Mouse (Mus musculus): ENCODE data around the gene 9930111J21Rik2. TPM values are rescaled to one million over a fixed set of nuclear protein-coding genes. Genes with fewer than 3 reads are reported as not detected.
"Not testable (repeated sequence)": the region's sequence is repeated elsewhere in the genome, so short reads cannot be mapped to it uniquely, and the experiment has no call there.

9930111J21Rik2 gene
- total RNA-seq, 2 experiments from 2014 or later = 1.6 to 1.7 TPM

GRCm38 (mm10) chr11:48979251-48979650 lies 71.8 kb downstream of the 9930111J21Rik2 start, which contains the start of gene 9930111J21Rik1:
Gene 9930111J21Rik1, minus strand, starts transcription at chr11:48979398.
- DNase-seq; intact Hi-C loops (cut with DNase I): not testable (repeated sequence)

- intact Hi-C loops (cut with DNase I); DNase-seq: not testable (repeated sequence)
These were observed 72.7 kb downstream of the 9930111J21Rik2 start, which contains the start of gene Olfr56 for GRCm38 (mm10) chr11:48978240-48978939. Gene Olfr56, plus strand, starts transcription at chr11:48978889.

GRCm38 (mm10) chr11:48974686-48975085 lies 76.4 kb downstream of the 9930111J21Rik2 start:
- DNase-seq; intact Hi-C loops (cut with DNase I): not testable (repeated sequence)

Other genes starting within 250 kb of the 9930111J21Rik2 start
- gene Trim41, start 233.9 kb downstream of the 9930111J21Rik2 start, total RNA-seq (2021) = 10 to 100 TPM; 17.2 to 22.6 TPM
- 10 to 100 TPM; 48.2 to 49.7 TPM for gene Trim7, start 225.1 kb downstream of the 9930111J21Rik2 start, total RNA-seq (2021)
- under 1 TPM; 0.61 to 0.91 TPM for gene Gm12184, start 224.6 kb downstream of the 9930111J21Rik2 start, total RNA-seq (2021)
- 10 to 100 TPM in 1 of 2 experiments, 1 to 10 TPM in 1; 8.7 to 11.3 TPM for gene Irgm1, start 179.6 kb downstream of the 9930111J21Rik2 start, total RNA-seq (2021)
- under 1 TPM; 0.25 to 0.28 TPM for gene Gm5431, start 149.0 kb downstream of the 9930111J21Rik2 start, total RNA-seq (2021)
- gene Psme2b, start 105.1 kb downstream of the 9930111J21Rik2 start, total RNA-seq (2021) = under 1 TPM; 0.41 to 0.44 TPM
- gene Olfr56, start 72.4 kb downstream of the 9930111J21Rik2 start, total RNA-seq (2021) = not detected
- gene 9930111J21Rik1, start 71.8 kb downstream of the 9930111J21Rik2 start, total RNA-seq (2021) = 1 to 10 TPM; 1.2 TPM
- gene Gm12185, start 59.0 kb downstream of the 9930111J21Rik2 start, total RNA-seq (2021) = under 1 TPM; 0.26 to 0.27 TPM
- 1 to 10 TPM in 1 of 2 experiments, under 1 TPM in 1; 0.33 to 1.2 TPM for gene Tgtp1, start 57.1 kb downstream of the 9930111J21Rik2 start, total RNA-seq (2021)
- gene Tgtp2, start 13.0 kb upstream of the 9930111J21Rik2 start, total RNA-seq (2021) = 1 to 10 TPM in 1 of 2 experiments, under 1 TPM in 1; 0.33 to 1.1 TPM
- gene Ifi47, start 25.3 kb upstream of the 9930111J21Rik2 start, total RNA-seq (2021) = under 1 TPM; 0.59 to 0.64 TPM
- not detected for gene Olfr1396, start 63.6 kb upstream of the 9930111J21Rik2 start, total RNA-seq (2021)
- not detected for gene Olfr1395, start 91.0 kb upstream of the 9930111J21Rik2 start, total RNA-seq (2021)
- gene Olfr1394, start 103.1 kb upstream of the 9930111J21Rik2 start, total RNA-seq (2021) = not detected
- 1 to 10 TPM; 2.1 to 4.3 TPM for gene Btnl9, start 135.9 kb upstream of the 9930111J21Rik2 start, total RNA-seq (2021)
- 10 to 100 TPM; 17.2 to 20.9 TPM for gene Zfp62, start 152.1 kb upstream of the 9930111J21Rik2 start, total RNA-seq (2021)
- gene Mgat1, start 192.9 kb upstream of the 9930111J21Rik2 start, total RNA-seq (2021) = 10 to 100 TPM; 41.3 to 41.5 TPM
- not detected for gene Olfr1393, start 227.1 kb upstream of the 9930111J21Rik2 start, total RNA-seq (2021)
- not detected for gene Olfr1392, start 234.0 kb upstream of the 9930111J21Rik2 start, total RNA-seq (2021)

Data from gastrocnemius, postnatal 36 days (tissue).